Mouse (Mus musculus) kidney, adult 2 months (tissue): ENCODE measurements around the gene Tmtc1.

Experiments used
- CTCF ChIP-seq: fragments of 200-500 bp; conservative IDR thresholded peaks from 2 replicates; pipeline ENCODE4 v1.5.1; 2011; ENCODE audit warnings: low read depth, mild to moderate bottlenecking, control low read depth, low read length, moderate library complexity, mixed read lengths; ENCODE audit not compliant: insufficient read depth, insufficient read length
- POLR2A ChIP-seq: fragments of 200-500 bp; IDR thresholded peaks from one replicate; pipeline ENCODE4 v1.6.1; 2011; ENCODE audit warnings: low read depth, low read length, control low read depth

DNA sequence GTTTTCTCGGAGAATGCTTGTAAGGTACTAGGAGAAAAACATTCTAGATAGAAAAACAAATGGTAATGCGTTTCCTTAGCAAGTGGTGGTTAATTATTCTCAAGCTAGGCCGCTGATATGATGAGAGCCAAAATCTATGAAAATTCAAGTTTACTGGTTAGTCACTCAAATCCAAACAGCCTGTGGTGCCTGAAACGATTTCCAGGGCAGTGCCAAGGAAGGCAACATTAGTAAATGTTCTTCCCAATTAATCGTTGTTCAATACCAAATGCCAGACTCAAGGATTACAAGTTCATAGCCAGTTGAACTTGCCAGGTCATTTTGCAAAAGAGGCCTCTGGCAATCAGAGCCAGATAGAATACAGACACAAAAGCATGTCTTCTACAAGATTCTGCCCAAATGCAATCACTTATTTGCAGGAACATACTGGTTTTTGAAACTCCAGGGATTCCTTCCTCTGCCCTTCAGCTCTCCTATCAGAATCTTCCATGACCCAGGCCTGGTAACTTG, 128.6 kb downstream of the Tmtc1 start:
- no peak for TF ChIP-seq CTCF
- no peak for TF ChIP-seq POLR2A
